19 mouse cellular contexts compared by ENCODE assay signal in genomic region chr2:179382594-179382993, GRCm38 (mm10). TPM values are rescaled to one million over a fixed set of nuclear protein-coding genes. Genes with fewer than 3 reads are reported as not detected.
DNase-seq lines count a peak whose midpoint lies in the region; ATAC-seq and TF ChIP-seq lines count a peak whose summit lies in the region.
"Had no signal": no experiment of that assay in that cellular context is flagged by ENCODE, and none has a peak within 500 bp of the region (broad histone marks: within the 10 kb centered on the region; RNA-seq: fewer than 3 reads in every experiment).

No protein-coding gene starts in this region.

- no peaks in the 10 kb centered on the region for H3K27me3 ChIP-seq in forebrain, embryonic 13.5 days
- H3K27me3 ChIP-seq in intestine, postnatal 0 days (replicated peaks; ENCODE audit: control insufficient read depth, insufficient read depth, low read length) = no peaks in the 10 kb centered on the region; the same call in 1 of the 2 replicates
- H3K27me3 ChIP-seq: forebrain, embryonic 15.5 days; heart, embryonic 15.5 days; limb, embryonic 13.5 days had no signal

- no peak overlapping the region for H3K27ac ChIP-seq in forebrain, embryonic 13.5 days
- no peak overlapping the region for H3K27ac ChIP-seq in intestine, postnatal 0 days (ENCODE audit: low read depth, low read length)
- H3K27ac ChIP-seq: forebrain, embryonic 15.5 days; heart, embryonic 15.5 days; hindbrain, postnatal 0 days; layer of hippocampus, adult 2 months; left cerebral cortex, adult 2 months; limb, embryonic 13.5 days had no signal

- no peak overlapping the region for H3K4me2 ChIP-seq in forebrain, embryonic 13.5 days
- H3K4me2 ChIP-seq in intestine, postnatal 0 days (replicated peaks; ENCODE audit: low read depth) = no peak overlapping the region
- H3K4me2 ChIP-seq: forebrain, embryonic 15.5 days; heart, embryonic 15.5 days; limb, embryonic 13.5 days had no signal

- peak; percentile 2 for DNase-seq in adrenal gland, postnatal 10 days
- no peak for DNase-seq in adrenal gland, adult 8-10 months
- peak; percentile 1 to 3 for DNase-seq in kidney, adult 8-10 months
- no peak for DNase-seq in kidney, adult 11 months
- DNase-seq in kidney, postnatal 36 days = peak; percentile 7 to 17
- peak; percentile 12 for DNase-seq in lung, postnatal 25 days (ENCODE audit: low spot score)
- DNase-seq: cerebellum, adult 2 months; right cerebral cortex, adult 18-20 months; thymus, postnatal 4 days had no signal

- no peak for TF ChIP-seq CTCF in intestine, postnatal 0 days (IDR thresholded peaks at IDR 0.05; ENCODE audit: low read depth)

- H3K4me1 ChIP-seq in forebrain, embryonic 13.5 days = peaks cover 16% of the 10 kb centered on the region
- no peaks in the 10 kb centered on the region for H3K4me1 ChIP-seq in intestine, postnatal 0 days (replicated peaks; ENCODE audit: control insufficient read depth, insufficient read depth, low read length)
- H3K4me1 ChIP-seq: heart, embryonic 15.5 days had no signal

- H3K9ac ChIP-seq in forebrain, embryonic 13.5 days = no peak overlapping the region
- no peak overlapping the region for H3K9ac ChIP-seq in intestine, postnatal 0 days (ENCODE audit: low read depth, low read length)
- H3K9ac ChIP-seq: forebrain, embryonic 15.5 days; heart, embryonic 15.5 days; limb, embryonic 13.5 days had no signal

- no peak for ATAC-seq in forebrain, embryonic 13.5 days
- no peak for ATAC-seq in intestine, postnatal 0 days
- ATAC-seq: forebrain, embryonic 15.5 days; hindbrain, postnatal 0 days had no signal

- no peaks in the 10 kb centered on the region for H3K36me3 ChIP-seq in forebrain, embryonic 13.5 days (ENCODE audit: poor library complexity, severe bottlenecking)
- H3K36me3 ChIP-seq in intestine, postnatal 0 days (ENCODE audit: control insufficient read depth, insufficient read depth) = no peaks in the 10 kb centered on the region
- H3K36me3 ChIP-seq: forebrain, embryonic 15.5 days; heart, embryonic 15.5 days; limb, embryonic 13.5 days had no signal

- 86% methylated on average over 9 of the region's 9 CpGs for WGBS in forebrain, embryonic 13.5 days
- WGBS in intestine, postnatal 0 days = 72% methylated on average over 9 of the region's 9 CpGs

- no peaks in the 10 kb centered on the region for H3K9me3 ChIP-seq in forebrain, embryonic 13.5 days (replicated peaks)
- no peaks in the 10 kb centered on the region for H3K9me3 ChIP-seq in intestine, postnatal 0 days (ENCODE audit: control insufficient read depth)
- H3K9me3 ChIP-seq: forebrain, embryonic 15.5 days; heart, embryonic 15.5 days; limb, embryonic 13.5 days had no signal

- no peak overlapping the region for H3K4me3 ChIP-seq in forebrain, embryonic 13.5 days
- no peak overlapping the region for H3K4me3 ChIP-seq in intestine, postnatal 0 days (ENCODE audit: low read depth, low read length)
- H3K4me3 ChIP-seq: forebrain, embryonic 15.5 days; heart, embryonic 15.5 days; layer of hippocampus, adult 2 months; left cerebral cortex, adult 2 months; limb, embryonic 13.5 days had no signal

RNA-seq across cellular contexts. Expression of gene Cdh4, which starts 59.6 kb away (rescaled TPM):
- total RNA-seq in adrenal gland, postnatal 10 days (2021) = 1 to 10 TPM; 2.8 to 5.2 TPM
- total RNA-seq in adrenal gland, adult 8-10 months (2022) = 1 to 10 TPM; 4.6 to 8.2 (median 6.8) TPM
- polyA plus RNA-seq in forebrain, embryonic 13.5 days (2015; fragmentation: Nextera tagmentation; extraction: Ambion mirVana) = 30.3 and 43.6 TPM in 2 replicates
- polyA plus RNA-seq in intestine, postnatal 0 days (2015; fragmentation: Nextera tagmentation; extraction: Ambion mirVana) = 2.4 and 3.0 TPM in 2 replicates
- total RNA-seq: megakaryocyte-erythroid progenitor cell, adult 5-6 weeks; neutrophil, adult 5-6 weeks had no signal

Comparison
In these comparisons a context has a peak if more than half of its experiments do, and no peak if none do; other contexts are left out.
1. DNase-seq: peak in adrenal gland, postnatal 10 days (single experiment), kidney, adult 8-10 months (2 of 2), kidney, postnatal 36 days (2 of 2) and lung, postnatal 25 days (single experiment); none in adrenal gland, adult 8-10 months (single experiment) and kidney, adult 11 months (single experiment).